Mouse (Mus musculus) hindbrain, embryonic 11.5 days (tissue): ENCODE measurements around the gene Mbnl2. TPM values are rescaled to one million over a fixed set of nuclear protein-coding genes. Genes with fewer than 3 reads are reported as not detected.

Source experiments
- ATAC-seq: fragments of 200-750 bp; cut with Nextera tagmentation; 2 replicates; pipeline ENCODE4 v1.8.0; 2017; ENCODE audit warnings: mild to moderate bottlenecking, moderate TSS enrichment, moderate library complexity; ENCODE audit not compliant: low FRiP score
- DNase-seq: peaks from one replicate; pipeline ENCODE4 v3.0.0-alpha.2; 2015; ENCODE audit warnings: low spot score
- H3K27ac ChIP-seq: fragments of 300-500 bp; sonication (generic); 2 replicates; pipeline ENCODE4 v1.5.1; 2014; ENCODE audit warnings: mild to moderate bottlenecking, low read depth, low read length
- H3K27me3 ChIP-seq: fragments of 300-500 bp; sonication (generic); 2 replicates; pipeline ENCODE4 v1.6.1; 2014; ENCODE audit warnings: mild to moderate bottlenecking, low read length, moderate library complexity, mixed read lengths; ENCODE audit not compliant: control insufficient read depth, insufficient read depth
- H3K36me3 ChIP-seq: fragments of 300-500 bp; sonication (generic); 2 replicates; pipeline ENCODE4 v1.6.1; 2014; ENCODE audit warnings: mild to moderate bottlenecking, low read length, moderate library complexity, mixed read lengths; ENCODE audit not compliant: control insufficient read depth, insufficient read depth
- H3K4me1 ChIP-seq: fragments of 300-500 bp; sonication (generic); replicated peaks from 2 replicates; pipeline ENCODE4 v1.6.1; 2014; ENCODE audit warnings: low read length, mixed read lengths; ENCODE audit not compliant: control insufficient read depth, insufficient read depth
- H3K4me2 ChIP-seq: fragments of 300-500 bp; sonication (generic); replicated peaks from 2 replicates; pipeline ENCODE4 v1.6.1; 2014; ENCODE audit warnings: mild to moderate bottlenecking, low read depth, low read length
- H3K4me3 ChIP-seq: fragments of 300-500 bp; sonication (generic); 2 replicates; pipeline ENCODE4 v1.5.1; 2014; ENCODE audit warnings: low read depth, low read length
- H3K9ac ChIP-seq: fragments of 300-500 bp; sonication (generic); 2 replicates; pipeline ENCODE4 v1.6.1; 2014; ENCODE audit warnings: low read depth, low read length
- H3K9me3 ChIP-seq: fragments of 300-500 bp; sonication (generic); 2 replicates; pipeline ENCODE4 v1.6.1; 2016; ENCODE audit warnings: low read length; ENCODE audit not compliant: control insufficient read depth
- WGBS: fragments of 180-500 bp; shearing (Covaris S2); extraction: QIAGEN DNeasy Blood & Tissue Kit; methylation state at CpG from one replicate; pipeline ENCODE4 v1.1.7; 2014; 5-methylcytosine and 5-hydroxymethylcytosine counted together
- polyA plus RNA-seq: library from polyadenylated mRNA; unstranded; fragments of >200 nt; fragmentation: Nextera tagmentation; extraction: Ambion mirVana; gene quantifications from 2 replicates; pipeline ENCODE4 v1.2.1, GENCODE M21; 2014

Mbnl2 gene
- polyA plus RNA-seq, 1 experiment from 2014 or later: 50.1 TPM

DNA sequence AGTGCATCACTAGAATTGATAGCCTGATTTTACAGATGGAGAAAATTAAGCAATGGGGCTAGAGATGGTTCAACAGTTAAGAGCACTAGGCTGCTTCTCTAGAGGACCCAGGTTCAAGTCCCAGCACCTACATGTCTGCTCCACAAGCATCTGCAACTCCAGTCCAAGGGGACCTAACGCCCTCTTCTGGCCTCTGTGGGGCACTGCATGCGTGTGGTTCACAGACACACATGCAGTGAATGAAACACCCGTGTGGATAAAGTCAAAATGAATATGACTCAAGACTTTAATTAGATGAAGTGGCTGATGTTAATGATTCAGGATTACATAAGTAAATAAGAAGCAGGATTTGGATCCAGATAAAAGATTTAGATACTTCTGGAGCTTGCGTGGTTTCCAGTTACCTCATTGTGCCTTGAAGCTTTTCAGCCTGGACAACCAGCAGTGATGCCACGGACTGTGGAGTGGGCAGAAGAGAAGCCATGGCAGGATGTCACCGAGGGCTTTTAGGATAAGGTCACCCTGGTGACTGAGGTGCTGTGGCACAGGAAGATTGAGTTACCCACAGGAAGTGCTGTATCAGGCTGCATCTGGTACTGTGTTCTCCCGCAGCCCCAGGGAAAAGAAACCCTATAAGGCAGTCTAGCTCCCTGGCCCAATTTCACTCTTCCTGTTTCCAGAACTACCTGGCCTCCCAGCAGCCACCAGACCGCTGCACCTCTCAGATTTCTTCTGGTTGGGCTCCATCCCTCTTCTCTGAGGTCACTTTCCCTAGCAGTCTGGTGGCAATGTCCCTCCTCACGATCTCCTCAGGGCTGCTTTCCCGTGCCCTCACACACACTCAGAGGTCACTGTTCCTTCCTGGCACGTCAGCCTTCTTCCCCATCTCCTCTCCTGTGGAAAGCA is 72.2 kb downstream of the Mbnl2 start:
- H3K36me3 ChIP-seq: no peaks in the 10 kb centered on the region
- no peaks in the 10 kb centered on the region for H3K27me3 ChIP-seq
- no peak overlapping the region for H3K4me2 ChIP-seq
- DNase-seq: no peak
- H3K9ac ChIP-seq: no peak overlapping the region
- WGBS: 80% methylated on average over 11 of the region's 11 CpGs
- no peak for ATAC-seq
- no peaks in the 10 kb centered on the region for H3K4me1 ChIP-seq
- no peak overlapping the region for H3K4me3 ChIP-seq
- H3K27ac ChIP-seq: no peak overlapping the region
- H3K9me3 ChIP-seq: no peaks in the 10 kb centered on the region; the same call in 1 of the 2 replicates

DNA sequence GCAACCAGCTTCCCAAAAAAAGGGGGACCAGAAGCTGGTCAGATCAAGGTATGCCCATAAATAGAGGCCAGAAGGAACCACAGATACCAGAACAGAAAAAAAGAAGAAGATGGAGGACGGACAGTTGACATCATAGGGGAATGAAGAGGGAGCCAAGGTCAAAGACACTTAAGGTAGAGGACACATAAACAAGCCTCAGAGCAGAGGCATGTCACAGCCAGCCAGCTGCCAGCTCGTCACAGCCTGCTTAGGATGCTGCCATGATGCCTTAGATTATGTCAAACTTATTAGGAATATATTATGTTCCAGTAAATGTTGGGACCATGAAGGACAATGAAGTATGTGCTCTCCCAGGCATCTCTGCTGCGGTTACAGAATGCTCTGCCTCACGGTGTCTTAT is 73.9 kb downstream of the Mbnl2 start:
- Histone ChIP-seq H3K36me3 (no peaks in the 10 kb centered on the region), H3K4me2 (no peak overlapping the region), H3K27me3 (no peaks in the 10 kb centered on the region; the same call in 1 of the 2 replicates), H3K9ac (no peak overlapping the region), H3K4me3 (no peak overlapping the region), H3K4me1 (no peaks in the 10 kb centered on the region), H3K9me3 (no peaks in the 10 kb centered on the region; the same call in 1 of the 2 replicates), H3K27ac (no peak overlapping the region)
- WGBS: 88% methylated on average over 4 of the region's 4 CpGs
- DNase-seq (no peak), ATAC-seq (no peak)

DNA sequence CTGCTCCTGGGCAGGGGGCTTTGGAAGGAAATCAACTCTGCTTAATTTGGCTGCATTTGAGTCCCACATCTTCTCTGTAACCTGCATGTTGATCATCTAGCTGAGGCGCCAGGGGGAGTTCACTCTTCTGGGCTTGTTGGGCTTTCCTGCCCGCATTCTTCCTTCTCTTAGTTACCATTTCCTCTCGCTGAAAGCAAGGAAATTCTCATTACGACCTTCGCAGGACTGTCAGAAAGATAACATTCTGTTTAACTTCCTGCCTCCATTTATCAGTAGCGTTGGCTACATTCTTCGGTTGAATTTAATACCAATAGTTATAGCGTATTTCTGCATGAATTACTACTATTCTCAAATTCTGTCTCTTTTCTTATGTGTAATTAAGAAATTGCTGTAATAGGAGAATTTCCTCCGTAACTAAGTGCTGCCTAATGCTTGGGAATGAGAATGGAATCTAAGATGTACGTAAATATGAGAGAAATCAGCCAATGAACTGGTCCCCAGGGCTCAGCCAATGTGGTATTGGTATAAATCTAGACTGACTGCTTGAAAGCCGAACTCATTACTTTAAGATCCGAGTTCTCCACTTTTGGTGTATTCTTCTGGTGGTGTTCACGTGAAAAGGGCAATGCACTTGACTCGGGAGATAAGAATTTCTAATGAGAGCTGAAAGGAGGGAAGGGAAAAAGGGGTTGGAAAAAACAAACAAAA is 76.8 kb downstream of the Mbnl2 start:
- ATAC-seq (no peak), DNase-seq (no peak)
- Histone ChIP-seq H3K27ac (no peak overlapping the region), H3K4me2 (no peak overlapping the region), H3K4me1 (peaks cover 4% of the 10 kb centered on the region; the same call in 1 of the 2 replicates), H3K27me3 (no peaks in the 10 kb centered on the region; the same call in 1 of the 2 replicates), H3K36me3 (no peaks in the 10 kb centered on the region), H3K9ac (no peak overlapping the region), H3K4me3 (no peak overlapping the region), H3K9me3 (no peaks in the 10 kb centered on the region)
- 88% methylated on average over 14 of the region's 14 CpGs for WGBS

DNA sequence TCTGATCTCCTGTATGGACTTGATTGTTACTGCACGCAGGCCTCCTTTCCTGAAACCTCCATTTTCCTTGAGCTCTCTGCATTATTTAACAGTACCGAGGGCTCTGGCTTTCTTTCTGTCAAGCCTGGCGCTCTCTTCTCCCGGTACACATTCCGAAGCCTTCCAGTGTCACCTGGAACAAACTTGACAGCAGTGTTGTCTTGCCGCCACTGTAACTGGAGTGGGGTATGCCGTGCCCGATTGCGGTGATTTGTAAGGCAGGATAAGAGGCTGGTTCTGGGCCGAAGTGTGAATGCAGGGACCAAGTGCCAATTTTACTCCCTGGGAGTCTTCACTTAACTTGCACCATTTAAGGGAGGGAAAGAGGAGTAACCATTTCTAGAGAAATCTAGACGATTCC is 77.7 kb downstream of the Mbnl2 start:
- Histone ChIP-seq H3K27me3 (no peaks in the 10 kb centered on the region; the same call in 1 of the 2 replicates), H3K36me3 (no peaks in the 10 kb centered on the region), H3K4me1 (peaks cover 4% of the 10 kb centered on the region; the same call in 1 of the 2 replicates), H3K4me3 (no peak overlapping the region), H3K9ac (no peak overlapping the region), H3K27ac (no peak overlapping the region), H3K9me3 (no peaks in the 10 kb centered on the region), H3K4me2 (no peak overlapping the region)
- 85% methylated on average over 11 of the region's 11 CpGs for WGBS
- ATAC-seq (no peak), DNase-seq (no peak)

DNA sequence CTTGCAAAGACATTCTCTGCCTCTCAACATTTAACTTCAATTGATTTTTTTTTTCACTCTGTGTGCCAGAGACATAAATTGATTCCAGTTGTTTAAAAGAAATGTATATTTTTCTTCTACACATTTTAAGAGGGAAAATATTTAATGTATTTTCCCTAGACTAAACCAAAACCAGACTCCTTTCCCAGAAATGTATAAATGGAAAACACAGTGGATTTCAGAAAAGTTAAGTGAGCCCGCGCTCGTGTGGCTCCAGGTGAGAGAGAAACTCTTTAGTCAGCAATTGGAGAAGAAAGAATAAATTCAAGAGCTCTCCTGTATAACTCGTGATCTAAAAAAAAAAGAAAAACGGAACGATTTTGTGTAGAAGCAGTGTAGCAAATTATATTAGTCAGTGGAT is 79.1 kb downstream of the Mbnl2 start:
- H3K9me3 ChIP-seq: no peaks in the 10 kb centered on the region
- H3K4me1 ChIP-seq: peaks cover 4% of the 10 kb centered on the region; the same call in 1 of the 2 replicates
- H3K27me3 ChIP-seq: no peaks in the 10 kb centered on the region; the same call in 1 of the 2 replicates
- DNase-seq (no peak), ATAC-seq (no peak)
- H3K27ac ChIP-seq: no peak overlapping the region
- H3K9ac ChIP-seq: no peak overlapping the region
- H3K36me3 ChIP-seq: no peaks in the 10 kb centered on the region
- no peak overlapping the region for H3K4me2 ChIP-seq
- 79% methylated on average over 6 of the region's 6 CpGs for WGBS
- H3K4me3 ChIP-seq: no peak overlapping the region

DNA sequence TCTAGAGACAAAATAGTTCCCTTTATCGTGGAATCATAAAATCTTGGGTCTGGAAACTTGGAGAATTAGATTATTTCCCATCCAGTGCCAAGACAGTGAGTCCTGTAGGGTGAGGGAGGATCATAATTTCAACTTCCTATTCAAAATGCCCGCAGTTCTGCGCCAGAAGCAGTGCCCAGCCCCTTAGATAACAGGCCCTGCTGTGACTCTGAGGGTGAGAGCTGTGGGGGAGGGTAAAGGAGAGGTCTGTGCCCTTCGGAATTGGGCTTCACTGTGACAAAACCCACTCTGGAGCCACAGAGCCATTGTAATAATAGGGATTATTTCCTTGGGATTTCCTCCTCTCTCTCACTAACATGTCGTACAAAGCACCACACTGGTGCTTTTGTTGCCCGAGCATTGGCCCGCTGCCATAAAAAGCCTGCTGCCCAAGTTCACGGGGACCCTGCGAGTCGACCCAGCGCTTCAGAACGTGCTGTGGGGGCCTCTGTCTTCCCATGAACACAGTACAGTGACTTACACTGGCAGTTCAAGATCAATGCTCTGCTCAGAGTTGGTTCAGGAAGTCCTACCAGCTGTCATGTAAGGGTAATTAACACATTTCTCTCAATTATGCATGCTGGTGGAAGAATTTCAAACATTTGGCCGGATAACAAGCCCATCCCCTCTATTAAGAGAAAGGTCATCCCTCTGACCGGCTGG is 79.7 kb downstream of the Mbnl2 start:
- ATAC-seq: peak; percentile 84
- whole genome bisulfite sequencing: 23% methylated on average over 14 of the region's 14 CpGs
- Histone ChIP-seq H3K4me3 (no peak overlapping the region), H3K36me3 (no peaks in the 10 kb centered on the region), H3K4me2 (no peak overlapping the region), H3K9ac (no peak overlapping the region; the same call in 1 of the 2 replicates), H3K27ac (peak overlapping the region; percentile 39; the same call in 1 of the 2 replicates), H3K27me3 (no peaks in the 10 kb centered on the region; the same call in 1 of the 2 replicates), H3K4me1 (peaks cover 4% of the 10 kb centered on the region; the same call in 1 of the 2 replicates), H3K9me3 (no peaks in the 10 kb centered on the region)
- peak; percentile 71 for DNase-seq

DNA sequence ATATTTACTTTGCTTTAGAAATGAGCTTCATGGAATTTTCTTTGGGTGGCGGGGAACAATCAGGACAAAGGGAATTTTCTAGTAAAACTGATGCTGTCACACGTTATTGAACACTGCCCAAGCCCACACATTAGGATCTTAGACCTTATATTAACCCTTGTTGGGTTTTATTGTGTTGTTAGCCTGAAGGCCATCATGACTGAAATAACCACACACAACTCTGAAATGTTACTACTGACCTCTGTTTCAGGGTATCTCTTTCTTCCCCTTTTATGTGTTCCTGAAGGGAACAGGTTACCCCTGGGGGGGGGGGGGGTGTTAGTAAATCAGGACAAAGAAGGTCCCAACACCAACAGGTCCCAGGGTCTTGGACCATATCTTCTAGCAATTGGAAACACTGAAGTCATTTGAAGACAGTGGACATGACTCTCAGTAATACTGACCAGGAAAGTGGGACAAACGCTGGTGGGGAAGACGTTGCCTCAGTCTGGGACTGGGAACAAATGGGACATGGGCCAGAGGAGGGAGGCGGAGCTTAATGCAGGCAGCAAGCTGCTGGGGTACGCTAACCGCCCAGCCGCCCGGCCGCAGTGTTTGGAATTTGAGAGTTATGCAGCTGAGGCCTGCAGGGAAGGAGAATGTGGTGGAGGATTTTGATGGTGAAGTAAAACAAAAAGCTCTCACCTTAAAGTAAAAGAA is 80.4 kb downstream of the Mbnl2 start:
- WGBS: 69% methylated on average over 10 of the region's 10 CpGs
- peak; percentile 23 for ATAC-seq

More for the DNA sequence above, 80.4 kb downstream of the Mbnl2 start:
- Histone ChIP-seq H3K4me3 (no peak overlapping the region), H3K27me3 (no peaks in the 10 kb centered on the region; the same call in 1 of the 2 replicates), H3K4me1 (peaks cover 4% of the 10 kb centered on the region; the same call in 1 of the 2 replicates), H3K9me3 (no peaks in the 10 kb centered on the region), H3K9ac (no peak overlapping the region), H3K4me2 (no peak overlapping the region), H3K27ac (peak overlapping the region; percentile 39; the same call in 1 of the 2 replicates), H3K36me3 (no peaks in the 10 kb centered on the region)
- DNase-seq: no peak
